Mouse (Mus musculus) hindbrain, postnatal 0 days (tissue): ENCODE measurements around the gene Zbtb45. TPM values are rescaled to one million over a fixed set of nuclear protein-coding genes. Genes with fewer than 3 reads are reported as not detected.

Experiments
- ATAC-seq: fragments of 200-750 bp; cut with Nextera tagmentation; 2 replicates; pipeline ENCODE4 v1.8.0; 2017; ENCODE audit warnings: mild to moderate bottlenecking, moderate TSS enrichment, moderate library complexity
- DNase-seq: peaks from one replicate; pipeline ENCODE4 v3.0.0-alpha.2; 2015; ENCODE audit warnings: low spot score
- H3K27ac ChIP-seq: fragments of 300-500 bp; sonication (generic); 2 replicates; pipeline ENCODE4 v1.5.1; 2014; ENCODE audit warnings: mild to moderate bottlenecking
- H3K27me3 ChIP-seq: fragments of 300-500 bp; sonication (generic); 2 replicates; pipeline ENCODE4 v1.6.1; 2014; ENCODE audit warnings: low read length, mixed read lengths; ENCODE audit not compliant: insufficient read depth
- H3K36me3 ChIP-seq: fragments of 300-500 bp; sonication (generic); 2 replicates; pipeline ENCODE4 v1.6.1; 2014; ENCODE audit warnings: low read length, mixed read lengths; ENCODE audit not compliant: insufficient read depth
- H3K4me1 ChIP-seq: fragments of 300-500 bp; sonication (generic); 2 replicates; pipeline ENCODE4 v1.6.1; 2014; ENCODE audit warnings: antibody characterized with exemption, low read length, mixed read lengths; ENCODE audit not compliant: insufficient read depth
- H3K4me2 ChIP-seq: fragments of 300-500 bp; sonication (generic); 2 replicates; pipeline ENCODE4 v1.6.1; 2014; ENCODE audit warnings: low read depth, mild to moderate bottlenecking, low read length, moderate library complexity, mixed read lengths
- H3K4me3 ChIP-seq: fragments of 300-500 bp; sonication (generic); 2 replicates; pipeline ENCODE4 v1.5.1; 2014; ENCODE audit warnings: low read length
- H3K9ac ChIP-seq: fragments of 300-500 bp; sonication (generic); replicated peaks from 2 replicates; pipeline ENCODE4 v1.6.1; 2014; ENCODE audit warnings: mild to moderate bottlenecking, low read length, moderate library complexity, mixed read lengths
- H3K9me3 ChIP-seq: fragments of 300-500 bp; sonication (generic); 2 replicates; pipeline ENCODE4 v1.6.1; 2016; ENCODE audit warnings: low read length, mixed read lengths
- CTCF ChIP-seq: IDR thresholded peaks from 2 replicates; pipeline ENCODE4 v1.5.1; 2016; ENCODE audit warnings: antibody characterized with exemption, control low read depth, low read depth
- WGBS: fragments of 180-500 bp; shearing (Covaris S2); extraction: QIAGEN DNeasy Blood & Tissue Kit; methylation state at CpG from one replicate; pipeline ENCODE4 v1.1.7; 2014; 5-methylcytosine and 5-hydroxymethylcytosine counted together
- polyA plus RNA-seq: library from polyadenylated mRNA; unstranded; fragments of >200 nt; fragmentation: Nextera tagmentation; extraction: Ambion mirVana; gene quantifications from 2 replicates; pipeline ENCODE4 v1.2.1, GENCODE M21; 2015
- total RNA-seq: library from RNA; depleted of rRNA; stranded (reverse); fragments of >200 nt; gene quantifications from 2 replicates; pipeline ENCODE4 v1.2.3, GENCODE M21; 2014

The Zbtb45 gene
- total and polyA plus RNA-seq, 2 experiments from 2014 or later, result 24.6 to 41.6 TPM

- Histone ChIP-seq H3K9ac (peak within 1 kb of the TSS; percentile 73), H3K36me3 (peaks cover 46% of the 10 kb centered on the region), H3K4me2 (peak within 1 kb of the TSS; percentile 92), H3K27ac (peak within 1 kb of the TSS; percentile 96), H3K27me3 (no peaks in the 10 kb centered on the region), H3K4me1 (peaks cover 9% of the 10 kb centered on the region; the same call in 1 of the 2 replicates), H3K9me3 (no peaks in the 10 kb centered on the region), H3K4me3 (peak within 1 kb of the TSS; percentile 53)
- WGBS, result 0% methylated on average over 45 of the region's 45 CpGs
- DNase-seq (peak; percentile 99), ATAC-seq (peak; percentile 85)
- TF ChIP-seq CTCF, result no peak
Measured at GRCm38 (mm10) chr7:13034148-13034977, 24.5 kb upstream of the Zbtb45 start, which contains the start of gene Chmp2a. Chmp2a (minus strand) TSS chr7:13034807.

GRCm38 (mm10) chr7:13033451-13034147, 23.8 kb upstream of the Zbtb45 start:
- WGBS, result 49% methylated on average over 13 of the region's 13 CpGs
- H3K4me3 ChIP-seq, result peak overlapping the region; percentile 53
- H3K27ac ChIP-seq, result peak overlapping the region; percentile 96
- DNase-seq, result no peak
- no peak for TF ChIP-seq CTCF
- H3K36me3 ChIP-seq, result peaks cover 54% of the 10 kb centered on the region
- H3K4me1 ChIP-seq, result peaks cover 5% of the 10 kb centered on the region; the same call in 1 of the 2 replicates
- peak overlapping the region; percentile 92 for H3K4me2 ChIP-seq
- peak overlapping the region; percentile 73 for H3K9ac ChIP-seq
- H3K9me3 ChIP-seq, result no peaks in the 10 kb centered on the region
- no peaks in the 10 kb centered on the region for H3K27me3 ChIP-seq
- ATAC-seq, result no peak

GRCm38 (mm10) chr7:13032541-13032940, 22.7 kb upstream of the Zbtb45 start:
- Histone ChIP-seq H3K27ac (peak overlapping the region; percentile 20; the same call in 1 of the 2 replicates), H3K36me3 (peaks cover 64% of the 10 kb centered on the region), H3K9ac (no peak overlapping the region), H3K4me2 (no peak overlapping the region), H3K9me3 (no peaks in the 10 kb centered on the region), H3K4me3 (no peak overlapping the region), H3K4me1 (0 out of 2 replicates have a peak, but pooled peaks cover 5% of the 10 kb centered on the region), H3K27me3 (no peaks in the 10 kb centered on the region)
- no peak for ATAC-seq
- no peak for DNase-seq
- WGBS, result 91% methylated on average over 7 of the region's 7 CpGs
- no peak for TF ChIP-seq CTCF

- 79% methylated on average over 2 of the region's 2 CpGs for WGBS
- no peak overlapping the region for H3K9ac ChIP-seq
Measured at GRCm38 (mm10) chr7:13031983-13032382, 22.1 kb upstream of the Zbtb45 start.

GRCm38 (mm10) chr7:13031069-13031468, 21.2 kb upstream of the Zbtb45 start:
- peak; percentile 59 for TF ChIP-seq CTCF
- WGBS, result 61% methylated on average over 5 of the region's 5 CpGs
- Histone ChIP-seq H3K9ac (no peak overlapping the region), H3K4me1 (0 out of 2 replicates have a peak, but pooled peaks cover 5% of the 10 kb centered on the region), H3K36me3 (peaks cover 74% of the 10 kb centered on the region), H3K4me2 (no peak overlapping the region), H3K9me3 (no peaks in the 10 kb centered on the region), H3K4me3 (no peak overlapping the region), H3K27me3 (no peaks in the 10 kb centered on the region), H3K27ac (no peak overlapping the region)
- DNase-seq (peak; percentile 63), ATAC-seq (no peak)

More at GRCm38 (mm10) chr7:13031983-13032382, 22.1 kb upstream of the Zbtb45 start:
- H3K27me3 ChIP-seq, result no peaks in the 10 kb centered on the region
- H3K4me3 ChIP-seq, result no peak overlapping the region
- H3K27ac ChIP-seq, result no peak overlapping the region
- 0 out of 2 replicates have a peak, but pooled peaks cover 5% of the 10 kb centered on the region for H3K4me1 ChIP-seq
- DNase-seq, result no peak
- no peaks in the 10 kb centered on the region for H3K9me3 ChIP-seq
- no peak for TF ChIP-seq CTCF
- H3K4me2 ChIP-seq, result no peak overlapping the region
- peaks cover 70% of the 10 kb centered on the region for H3K36me3 ChIP-seq
- no peak for ATAC-seq

- Histone ChIP-seq H3K4me3 (no peak overlapping the region), H3K4me1 (peaks cover 11% of the 10 kb centered on the region), H3K9me3 (no peaks in the 10 kb centered on the region), H3K27ac (no peak overlapping the region), H3K4me2 (no peak overlapping the region), H3K36me3 (peaks cover 62% of the 10 kb centered on the region), H3K9ac (no peak overlapping the region), H3K27me3 (no peaks in the 10 kb centered on the region)
- no peak for TF ChIP-seq CTCF
- DNase-seq (no peak), ATAC-seq (no peak)
- 86% methylated on average over 4 of the region's 4 CpGs for WGBS
Measured at GRCm38 (mm10) chr7:13028986-13029385, 19.2 kb upstream of the Zbtb45 start.
